Mouse (Mus musculus) splenic B cell, adult 2 months (primary cell): ENCODE results near the gene Arhgap21.
"Not testable (repeated sequence)": the region's sequence is repeated elsewhere in the genome, so short reads cannot be mapped to it uniquely, and the experiment has no call there.

Experiments
- DNase-seq: peaks from one replicate; pipeline ENCODE4 v3.0.0-alpha.2; 2011; ENCODE audit warnings: low read depth, low spot score
- H3K27me3 ChIP-seq: 2 replicates; pipeline ENCODE4 v1.6.1; 2012; ENCODE audit warnings: mild to moderate bottlenecking, low read length, moderate library complexity, mixed read lengths; ENCODE audit not compliant: control insufficient read depth, poor library complexity, insufficient read depth, severe bottlenecking
- H3K36me3 ChIP-seq: 2 replicates; pipeline ENCODE4 v1.6.1; 2012; ENCODE audit warnings: mild to moderate bottlenecking, low read length, moderate library complexity, mixed read lengths; ENCODE audit not compliant: control insufficient read depth, poor library complexity, insufficient read depth, severe bottlenecking

Gene Arhgap21

DNA sequence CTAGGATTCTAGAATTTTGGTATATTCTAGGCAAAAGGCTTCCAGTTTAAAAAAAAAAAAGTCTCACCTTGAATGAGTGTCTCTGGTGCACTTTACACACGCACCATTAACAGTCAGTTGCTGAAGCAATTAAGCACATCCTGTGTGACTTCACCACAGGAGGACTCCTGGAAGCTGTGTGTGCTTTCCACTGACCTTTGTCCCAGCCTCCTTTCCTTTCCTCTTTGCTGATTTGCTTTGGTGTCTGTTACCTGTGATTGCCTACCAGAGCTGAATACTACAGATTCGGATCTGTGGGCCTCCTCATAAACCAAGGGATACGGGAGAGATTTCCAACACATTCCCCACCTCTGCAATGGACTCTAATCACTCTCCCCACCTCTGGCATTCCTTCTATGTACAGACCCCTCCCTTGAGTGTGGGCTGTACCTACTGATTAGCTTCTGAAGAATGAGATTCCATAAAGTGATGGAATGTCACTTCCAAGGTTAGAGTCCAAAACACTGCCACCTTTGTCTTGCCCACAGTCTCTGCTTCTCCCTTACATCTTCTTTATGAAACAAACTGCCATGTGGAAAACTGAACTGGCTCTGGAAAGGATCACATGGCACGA is 32.0 kb downstream of the Arhgap21 start:
- Histone ChIP-seq H3K36me3 (no peaks in the 10 kb centered on the region), H3K27me3 (no peaks in the 10 kb centered on the region)
- no peak for DNase-seq

DNA sequence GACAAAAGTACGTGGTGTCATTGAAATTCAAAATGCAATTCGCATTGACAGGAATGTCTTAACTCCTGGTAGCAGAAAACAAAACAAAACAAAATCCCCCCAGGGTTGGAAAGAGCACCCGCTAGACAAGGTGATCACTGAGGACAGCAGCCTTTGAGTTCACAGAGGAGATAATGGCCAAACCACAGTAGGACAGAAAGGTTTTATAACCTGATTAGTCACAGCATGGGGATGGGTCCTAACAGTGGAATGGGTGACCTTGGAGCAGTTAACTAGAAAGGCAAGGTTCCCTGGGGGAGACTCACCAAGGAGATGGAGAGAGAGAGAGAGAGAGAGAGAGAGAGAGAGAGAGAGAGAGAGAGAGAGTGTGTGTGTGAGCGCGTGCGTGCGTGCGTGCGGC is 34.3 kb downstream of the Arhgap21 start:
- H3K36me3 ChIP-seq = no peaks in the 10 kb centered on the region
- no peaks in the 10 kb centered on the region for H3K27me3 ChIP-seq
- DNase-seq = no peak

DNA sequence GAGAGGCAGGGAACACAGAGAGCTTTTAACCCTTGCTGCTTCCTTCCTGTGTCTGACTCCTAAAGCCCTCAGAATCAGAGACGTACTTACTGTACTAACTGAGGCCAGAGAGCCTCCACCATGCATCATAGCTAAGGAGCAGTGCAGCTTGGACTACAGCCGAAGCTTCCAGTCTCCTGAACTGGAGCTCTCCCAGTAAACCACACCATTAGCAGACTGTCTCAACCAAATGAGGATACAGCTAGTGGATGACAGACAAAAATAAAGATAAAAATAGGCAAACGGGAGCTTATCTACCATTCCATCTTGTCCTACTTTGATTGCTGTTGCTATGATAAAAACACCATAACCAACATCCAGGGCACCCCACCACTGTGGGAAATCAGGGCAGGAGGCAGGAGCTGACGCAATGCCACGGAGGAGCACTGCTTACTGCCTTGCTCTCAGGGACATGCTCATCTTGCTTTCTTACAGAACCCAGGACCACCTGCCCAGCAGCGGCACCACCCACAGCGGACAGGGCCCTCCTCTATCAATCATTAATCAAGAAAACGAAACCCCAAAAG is 35.9 kb downstream of the Arhgap21 start:
- no peak for DNase-seq
- no peaks in the 10 kb centered on the region for H3K36me3 ChIP-seq

DNA sequence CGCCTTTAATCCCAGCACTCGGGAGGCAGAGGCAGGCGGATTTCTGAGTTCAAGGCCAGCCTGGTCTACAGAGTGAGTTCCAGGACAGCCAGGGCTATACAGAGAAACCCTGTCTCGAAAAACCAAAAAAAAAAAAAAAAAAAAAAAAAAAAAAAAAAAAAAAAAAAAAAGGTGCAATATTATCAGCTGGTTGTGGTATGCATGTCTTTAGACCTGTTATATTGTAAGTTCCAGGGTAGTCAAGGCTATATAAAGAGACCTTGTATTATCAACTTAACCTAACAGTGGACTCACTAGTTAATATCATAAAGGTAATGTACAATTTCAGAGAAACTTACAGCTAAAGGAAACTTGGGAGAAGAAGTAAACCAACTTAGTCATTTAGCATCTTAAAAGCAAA is 36.9 kb downstream of the Arhgap21 start:
- not testable (repeated sequence) for H3K36me3 ChIP-seq, H3K27me3 ChIP-seq, DNase-seq

More for the DNA sequence above, 35.9 kb downstream of the Arhgap21 start:
- no peaks in the 10 kb centered on the region for H3K27me3 ChIP-seq

DNA sequence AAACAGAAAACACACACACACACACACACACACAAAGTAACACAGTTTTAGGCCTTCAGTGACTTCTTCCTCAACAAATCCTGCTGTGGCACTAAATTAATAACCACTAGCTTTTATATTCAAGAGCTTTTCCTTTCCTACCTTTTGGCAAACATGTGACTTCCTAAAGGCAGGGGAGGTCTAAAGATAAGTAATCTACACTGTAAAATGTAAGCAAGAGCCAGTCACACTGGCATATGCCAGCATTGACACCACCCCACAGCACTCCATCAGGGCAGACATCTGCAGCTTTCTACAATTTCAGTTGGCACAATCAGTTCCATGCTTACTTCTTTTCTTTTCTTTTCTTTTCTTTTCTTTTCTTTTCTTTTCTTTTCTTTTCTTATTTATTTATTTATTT is 40.2 kb downstream of the Arhgap21 start:
- Histone ChIP-seq H3K27me3 (no peaks in the 10 kb centered on the region), H3K36me3 (no peaks in the 10 kb centered on the region)
- no peak for DNase-seq

DNA sequence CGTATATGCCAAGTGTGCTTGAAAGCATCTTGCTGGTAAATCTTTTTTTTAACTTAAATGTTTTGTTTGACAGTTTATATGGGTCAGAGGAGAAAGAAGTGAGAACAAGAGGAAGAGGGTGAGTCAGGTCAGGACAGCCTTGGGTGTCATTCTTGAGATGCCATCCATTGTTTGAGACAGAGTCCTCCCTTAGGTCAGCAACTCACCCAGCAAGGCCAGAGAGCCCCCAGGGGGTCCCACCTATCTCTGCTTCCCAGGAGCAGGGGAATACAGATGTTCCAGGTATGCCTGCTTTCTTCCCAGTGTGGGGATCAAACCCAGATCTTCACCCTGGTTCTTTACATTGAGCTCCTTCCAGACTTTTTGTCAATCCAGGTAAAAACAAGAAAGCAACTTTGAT is 43.7 kb downstream of the Arhgap21 start:
- no peaks in the 10 kb centered on the region for H3K27me3 ChIP-seq
- H3K36me3 ChIP-seq = no peaks in the 10 kb centered on the region
- DNase-seq = no peak

DNA sequence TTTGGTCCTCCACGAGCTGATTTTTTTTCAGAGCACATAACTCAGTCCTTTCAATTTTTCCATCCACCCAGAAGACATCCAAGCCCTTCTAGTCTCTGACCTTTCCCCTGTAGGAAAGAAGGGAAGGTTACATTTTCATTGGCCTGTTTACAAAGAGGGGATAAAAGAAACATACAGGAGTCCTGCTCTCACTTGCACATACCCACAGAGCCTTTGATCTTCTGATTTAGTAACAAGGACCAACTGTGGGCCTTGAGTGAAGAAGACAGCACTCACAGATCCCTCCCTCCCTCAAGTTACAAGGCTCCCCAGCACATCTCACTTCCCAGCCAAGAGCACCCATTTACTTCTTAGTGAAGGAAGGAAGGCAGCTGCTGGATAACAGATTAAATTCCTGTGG is 46.3 kb downstream of the Arhgap21 start:
- no peak for DNase-seq
- H3K36me3 ChIP-seq = no peaks in the 10 kb centered on the region
- H3K27me3 ChIP-seq = no peaks in the 10 kb centered on the region

DNA sequence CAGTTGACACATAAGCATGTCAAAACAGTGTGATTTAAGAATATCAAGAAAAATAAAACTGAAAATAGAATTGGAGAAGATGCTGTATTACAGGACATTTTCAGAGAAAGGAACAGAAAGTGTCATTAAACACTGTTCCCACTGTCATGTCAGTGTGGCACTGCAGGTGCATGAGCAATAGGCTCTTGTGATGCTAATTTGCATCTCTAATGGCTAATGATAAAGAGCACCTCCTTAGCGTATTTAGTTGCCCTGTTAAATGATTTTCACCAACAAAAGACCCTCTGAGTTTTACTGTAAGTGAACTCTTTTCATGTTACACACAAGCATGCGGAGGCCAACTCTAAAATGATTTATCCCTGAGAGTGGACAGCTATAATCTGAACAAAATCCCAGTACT is 47.1 kb downstream of the Arhgap21 start:
- peak; percentile 20 for DNase-seq
- Histone ChIP-seq H3K27me3 (no peaks in the 10 kb centered on the region), H3K36me3 (no peaks in the 10 kb centered on the region)

DNA sequence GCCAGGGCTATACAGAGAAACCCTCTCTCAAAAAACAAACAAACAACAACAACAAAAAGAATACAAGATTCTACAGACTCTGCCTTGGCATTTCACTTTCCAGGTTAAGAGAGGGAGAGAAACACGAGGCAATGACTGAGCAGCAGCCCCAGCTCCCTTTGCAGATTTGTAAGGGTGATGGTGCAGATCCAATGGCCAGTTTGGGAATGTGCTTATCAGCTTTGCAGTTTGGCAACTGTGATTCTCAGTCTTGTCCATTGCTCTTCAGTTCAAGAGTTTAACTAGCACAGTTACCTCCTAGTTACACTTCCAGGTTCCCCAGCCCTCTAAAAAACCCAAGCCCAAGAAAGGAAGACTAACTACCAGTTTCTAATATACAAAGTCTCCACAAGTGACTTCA is 47.7 kb downstream of the Arhgap21 start:
- Histone ChIP-seq H3K27me3 (no peaks in the 10 kb centered on the region), H3K36me3 (no peaks in the 10 kb centered on the region)
- no peak for DNase-seq

DNA sequence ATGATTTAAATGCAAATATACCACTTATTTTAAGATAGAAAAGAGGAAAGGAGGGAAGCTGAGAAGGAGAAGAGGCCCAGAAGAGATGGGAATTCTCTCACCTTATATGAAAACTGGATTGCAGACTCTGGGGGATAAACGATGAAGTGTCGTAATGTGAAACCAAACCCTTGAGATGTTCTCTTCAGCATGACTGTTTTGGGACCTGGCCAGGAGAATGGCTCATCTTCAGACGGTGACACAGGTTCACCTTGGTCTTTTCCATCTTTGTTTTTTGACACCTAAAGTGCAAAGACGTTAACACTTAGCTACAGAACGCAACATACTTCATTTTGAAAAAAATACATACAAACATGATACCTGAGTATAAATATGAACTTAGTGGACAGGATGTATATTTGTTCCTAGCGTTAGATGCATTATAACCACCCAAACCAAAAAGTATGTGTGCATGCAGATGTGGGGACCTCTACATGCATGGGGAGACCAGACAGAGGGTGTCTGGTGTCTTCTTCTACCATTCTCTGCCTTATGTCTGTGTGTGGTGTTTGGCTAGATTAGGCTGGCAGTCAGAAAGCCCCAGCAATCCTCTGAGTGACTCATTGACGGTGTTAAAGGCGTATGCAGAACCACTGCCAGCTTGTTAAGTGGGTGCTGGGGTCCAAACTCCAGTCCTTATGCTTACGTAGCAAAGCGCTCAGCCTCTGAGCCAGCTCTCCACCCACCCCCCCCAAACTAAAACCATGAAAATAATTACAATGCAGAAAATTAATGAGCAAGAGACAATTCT is 54.0 kb downstream of the Arhgap21 start:
- DNase-seq = no peak
- no peaks in the 10 kb centered on the region for H3K36me3 ChIP-seq
- no peaks in the 10 kb centered on the region for H3K27me3 ChIP-seq

DNA sequence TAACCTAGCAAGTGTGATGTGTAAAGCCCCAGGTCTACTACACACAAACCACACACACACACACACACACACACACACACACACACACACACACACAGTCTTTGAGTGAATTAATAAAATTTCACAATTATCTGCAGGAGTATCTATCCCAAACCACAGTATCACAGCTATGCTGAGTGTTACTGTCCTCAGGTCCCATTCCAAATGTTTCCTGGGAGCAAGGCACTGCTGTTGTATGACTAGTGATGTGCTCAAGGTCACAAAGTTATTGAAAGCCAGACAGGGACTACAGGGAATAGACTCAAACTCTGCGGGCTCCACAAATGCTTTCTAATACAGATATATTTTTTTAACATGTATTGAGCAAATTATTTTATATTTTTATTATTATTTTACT is 55.7 kb downstream of the Arhgap21 start:
- DNase-seq = no peak
- Histone ChIP-seq H3K36me3 (no peaks in the 10 kb centered on the region), H3K27me3 (no peaks in the 10 kb centered on the region)

DNA sequence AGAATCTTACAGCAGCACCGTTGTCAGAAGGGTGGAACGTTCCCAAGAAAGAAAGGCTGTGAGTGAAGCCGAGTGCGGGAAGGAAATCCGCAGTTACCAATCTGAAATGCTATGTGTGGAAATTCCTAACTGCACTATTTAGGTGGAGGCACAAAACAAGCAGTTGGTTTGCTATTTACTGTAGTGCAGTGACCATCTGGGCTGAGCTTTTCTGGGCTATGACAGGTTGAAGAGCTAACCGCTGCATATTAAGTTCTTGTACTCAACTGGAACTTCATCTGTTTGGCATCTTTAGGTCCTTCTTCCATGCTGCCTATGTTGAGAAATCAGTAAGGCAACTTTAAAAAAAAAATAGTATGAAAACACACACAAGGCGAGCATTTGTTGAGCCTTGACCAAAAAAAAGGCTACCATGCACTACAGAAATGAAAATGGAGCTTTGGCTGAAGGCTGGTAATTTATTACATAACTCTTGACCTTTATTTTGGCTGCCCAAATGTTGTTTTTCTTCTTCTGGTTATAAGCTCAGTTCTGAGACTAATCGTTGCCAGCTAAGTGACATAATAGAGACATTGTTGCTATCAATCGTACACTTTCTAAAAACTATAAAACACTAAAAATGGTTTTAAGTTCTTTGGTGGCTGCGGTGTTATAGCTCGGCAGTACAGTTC is 56.2 kb downstream of the Arhgap21 start:
- H3K27me3 ChIP-seq = no peaks in the 10 kb centered on the region
- H3K36me3 ChIP-seq = no peaks in the 10 kb centered on the region
- no peak for DNase-seq

DNA sequence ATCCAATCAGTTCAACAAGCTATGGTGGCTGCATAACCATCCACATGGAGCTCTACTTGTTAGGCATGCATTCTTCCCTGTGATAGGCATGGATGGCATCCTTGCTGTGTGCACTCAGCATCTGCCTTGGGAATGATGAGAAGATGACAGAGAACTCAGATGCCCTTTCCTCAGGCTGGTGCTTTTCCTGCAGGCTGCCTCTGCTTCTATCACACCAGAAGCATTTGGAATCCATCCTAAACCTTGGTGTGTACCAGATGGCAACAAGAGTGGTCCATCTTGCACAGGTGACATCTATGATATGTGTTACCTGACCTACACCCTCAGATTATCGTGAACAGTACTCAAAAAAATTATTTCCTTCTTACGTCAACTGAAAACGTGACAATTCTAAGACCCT is 58.2 kb downstream of the Arhgap21 start:
- DNase-seq = no peak
- H3K27me3 ChIP-seq = no peaks in the 10 kb centered on the region
- H3K36me3 ChIP-seq = no peaks in the 10 kb centered on the region

DNA sequence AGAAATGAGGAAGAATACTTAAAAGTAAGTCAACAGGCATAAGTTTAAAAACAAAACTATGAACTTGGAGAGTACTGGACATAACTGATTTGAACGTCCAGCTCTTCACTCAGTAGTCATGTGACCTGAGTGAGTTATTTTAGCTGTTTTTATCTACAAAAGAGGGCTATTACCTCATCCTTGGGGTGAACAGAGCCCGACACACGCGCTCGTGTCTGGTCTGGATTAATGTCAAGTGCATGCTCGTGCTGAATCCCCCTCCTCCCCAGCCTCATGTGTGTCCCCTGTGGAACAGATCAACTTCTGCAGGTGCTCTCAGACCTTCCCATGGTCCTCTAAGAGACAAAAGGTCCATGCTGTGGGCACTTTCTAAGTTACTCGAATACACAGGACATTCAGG is 59.3 kb downstream of the Arhgap21 start:
- no peaks in the 10 kb centered on the region for H3K36me3 ChIP-seq
- H3K27me3 ChIP-seq = no peaks in the 10 kb centered on the region
- DNase-seq = no peak

DNA sequence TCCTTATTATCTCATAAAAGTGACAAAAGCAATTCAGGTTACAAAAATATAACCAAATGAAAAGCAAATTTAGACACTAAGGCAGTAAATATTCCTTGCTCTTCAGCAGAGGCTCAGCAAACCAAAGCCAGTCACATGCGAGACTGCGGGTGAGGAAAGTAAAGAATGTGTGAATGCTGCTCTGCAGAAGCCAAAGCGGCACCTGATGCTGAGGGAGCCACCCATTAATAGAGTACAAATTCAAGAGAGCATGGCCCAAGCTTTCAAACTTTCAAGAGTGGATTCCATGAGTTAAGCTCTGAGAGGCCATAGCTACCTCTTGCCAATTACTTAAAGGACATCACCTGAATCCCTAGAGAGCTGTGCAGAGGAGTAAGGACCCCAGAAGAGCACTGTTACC is 61.4 kb downstream of the Arhgap21 start:
- no peaks in the 10 kb centered on the region for H3K27me3 ChIP-seq
- DNase-seq = no peak
- no peaks in the 10 kb centered on the region for H3K36me3 ChIP-seq
